Mouse (Mus musculus): ENCODE measurements around the gene Slc39a9.

Gene Slc39a9

GRCm38 (mm10) chr12:80643693-80644505 is at the start of gene Slc39a9, which contains the start of gene Erh:
Slc39a9 (plus strand) TSS chr12:80643883.
Erh (minus strand) TSS chr12:80644341.
- WGBS, result under 1% methylated on average over 50 of the region's 50 CpGs

- WGBS, result 86% methylated on average over 4 of the region's 4 CpGs
Measured at GRCm38 (mm10) chr12:80594141-80594540, 49.5 kb upstream of the Slc39a9 start.

- WGBS, result 82% methylated on average over 4 of the region's 4 CpGs
Measured at GRCm38 (mm10) chr12:80594781-80595180, 48.9 kb upstream of the Slc39a9 start.

GRCm38 (mm10) chr12:80595566-80595965 is 48.1 kb upstream of the Slc39a9 start:
- WGBS, result 96% methylated on average over 4 of the region's 4 CpGs

- WGBS, result 92% methylated on average over 4 of the region's 4 CpGs
Measured at GRCm38 (mm10) chr12:80595968-80596367, 47.7 kb upstream of the Slc39a9 start.

GRCm38 (mm10) chr12:80598236-80598635 is 45.4 kb upstream of the Slc39a9 start:
- WGBS, result 38% methylated on average over 7 of the region's 7 CpGs

GRCm38 (mm10) chr12:80598756-80599155 is 44.9 kb upstream of the Slc39a9 start:
- WGBS, result 44% methylated on average over 6 of the region's 6 CpGs

- WGBS, result 85% methylated on average over 9 of the region's 9 CpGs
Measured at GRCm38 (mm10) chr12:80601597-80602269, 42.0 kb upstream of the Slc39a9 start.

- over 99% methylated on average over 5 of the region's 5 CpGs for WGBS
Measured at GRCm38 (mm10) chr12:80602432-80602831, 41.3 kb upstream of the Slc39a9 start.

- 35% methylated on average over 4 of the region's 4 CpGs for WGBS
Measured at GRCm38 (mm10) chr12:80603566-80603965, 40.1 kb upstream of the Slc39a9 start.

- WGBS, result 62% methylated on average over 2 of the region's 2 CpGs
Measured at GRCm38 (mm10) chr12:80604218-80604617, 39.5 kb upstream of the Slc39a9 start.

GRCm38 (mm10) chr12:80608576-80608975 is 35.1 kb upstream of the Slc39a9 start:
- 92% methylated on average over 1 of the region's 1 CpGs for WGBS

GRCm38 (mm10) chr12:80609928-80610327 is 33.8 kb upstream of the Slc39a9 start:
- 64% methylated on average over 3 of the region's 3 CpGs for WGBS

GRCm38 (mm10) chr12:80612113-80612791 is 31.4 kb upstream of the Slc39a9 start:
- WGBS, result 53% methylated on average over 9 of the region's 9 CpGs

GRCm38 (mm10) chr12:80615371-80616257 is 28.1 kb upstream of the Slc39a9 start:
- WGBS, result 72% methylated on average over 7 of the region's 7 CpGs

GRCm38 (mm10) chr12:80620501-80620900 is 23.2 kb upstream of the Slc39a9 start:
- 80% methylated on average over 5 of the region's 5 CpGs for WGBS

GRCm38 (mm10) chr12:80631790-80632189 is 11.9 kb upstream of the Slc39a9 start:
- 89% methylated on average over 5 of the region's 5 CpGs for WGBS

- WGBS, result 3% methylated on average over 47 of the region's 48 CpGs
Measured at GRCm38 (mm10) chr12:80642725-80643692, 674 bp upstream of the Slc39a9 start.

- 3% methylated on average over 18 of the region's 18 CpGs for WGBS
Measured at GRCm38 (mm10) chr12:80644506-80644868, 804 bp downstream of the Slc39a9 start.

- 81% methylated on average over 3 of the region's 3 CpGs for WGBS
Measured at GRCm38 (mm10) chr12:80646377-80646776, 2.7 kb downstream of the Slc39a9 start.

Measured in cerebral cortex, adult 2 months (tissue).